Mouse (Mus musculus): Measurements from ENCODE around the gene Casd1. TPM values are rescaled to one million over a fixed set of nuclear protein-coding genes. Genes with fewer than 3 reads are reported as not detected.
"Not testable (repeated sequence)": the region's sequence is repeated elsewhere in the genome, so short reads cannot be mapped to it uniquely, and the experiment has no call there.

The Casd1 gene
- polyA plus RNA-seq, 1 experiment from 2014 or later = 26.8 TPM

DNA sequence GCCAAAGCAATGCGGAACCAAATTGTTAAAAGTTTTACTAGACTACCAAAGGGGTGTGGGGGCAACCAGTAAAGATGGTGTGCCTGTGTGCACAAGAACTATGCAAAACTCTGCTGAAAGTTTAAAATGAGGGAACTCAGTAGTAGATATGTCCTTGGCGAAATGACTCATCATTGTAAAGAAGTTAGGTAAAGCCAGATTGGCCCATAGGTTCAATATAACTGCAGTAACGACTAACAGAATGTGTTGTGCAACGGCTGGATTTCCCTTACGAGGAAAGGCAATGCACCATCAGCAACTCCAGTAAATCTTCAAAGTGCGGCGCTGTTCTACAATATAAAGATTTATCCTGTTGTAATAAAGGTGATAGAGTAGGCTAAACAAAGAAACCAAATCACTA, 11.8 kb downstream of the Casd1 start:
- Histone ChIP-seq H3K9ac (no peak overlapping the region), H3K4me1 (0 out of 2 replicates have a peak, but pooled peaks cover under 1% of the 10 kb centered on the region), H3K36me3 (peaks cover 11% of the 10 kb centered on the region), H3K27ac (replicated peaks) (no peak overlapping the region), H3K27me3 (no peaks in the 10 kb centered on the region), H3K9me3 (replicated peaks) (no peaks in the 10 kb centered on the region), H3K4me2 (replicated peaks) (no peak overlapping the region), H3K4me3 (replicated peaks) (no peak overlapping the region)
- ATAC-seq (ENCODE audit: insufficient number of reproducible peaks, low FRiP score, low TSS enrichment, low read depth) = no peak
- WGBS = 89% methylated on average over 7 of the region's 7 CpGs

DNA sequence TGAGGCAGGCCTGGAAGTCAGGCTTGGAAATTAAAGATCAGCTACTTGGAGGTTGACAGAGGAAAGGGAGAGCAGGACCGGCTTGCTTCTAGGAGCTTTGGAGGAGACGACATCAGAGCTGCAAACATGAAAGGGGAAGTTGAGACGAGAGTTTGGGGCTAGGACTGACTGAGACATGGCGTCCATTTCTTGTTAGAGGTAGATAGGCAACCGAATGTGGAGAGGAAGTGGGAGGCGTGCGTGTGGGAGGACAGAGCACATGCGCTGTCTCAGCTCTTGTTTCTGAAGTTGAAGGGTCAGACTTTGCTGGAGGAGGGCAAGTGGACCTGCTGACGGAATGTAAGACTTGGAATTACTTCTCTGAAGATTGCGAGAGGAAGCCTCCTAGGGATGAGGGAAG, 17.3 kb downstream of the Casd1 start:
- no peaks in the 10 kb centered on the region for H3K27me3 ChIP-seq
- peaks cover 16% of the 10 kb centered on the region for H3K36me3 ChIP-seq
- H3K27ac ChIP-seq (replicated peaks) = no peak overlapping the region
- no peak overlapping the region for H3K4me2 ChIP-seq (replicated peaks)
- no peaks in the 10 kb centered on the region for H3K9me3 ChIP-seq (replicated peaks)
- H3K4me1 ChIP-seq = no peaks in the 10 kb centered on the region
- no peak overlapping the region for H3K4me3 ChIP-seq (replicated peaks)
- no peak for ATAC-seq (ENCODE audit: insufficient number of reproducible peaks, low FRiP score, low TSS enrichment, low read depth)
- WGBS = 81% methylated on average over 10 of the region's 10 CpGs
- no peak overlapping the region for H3K9ac ChIP-seq

DNA sequence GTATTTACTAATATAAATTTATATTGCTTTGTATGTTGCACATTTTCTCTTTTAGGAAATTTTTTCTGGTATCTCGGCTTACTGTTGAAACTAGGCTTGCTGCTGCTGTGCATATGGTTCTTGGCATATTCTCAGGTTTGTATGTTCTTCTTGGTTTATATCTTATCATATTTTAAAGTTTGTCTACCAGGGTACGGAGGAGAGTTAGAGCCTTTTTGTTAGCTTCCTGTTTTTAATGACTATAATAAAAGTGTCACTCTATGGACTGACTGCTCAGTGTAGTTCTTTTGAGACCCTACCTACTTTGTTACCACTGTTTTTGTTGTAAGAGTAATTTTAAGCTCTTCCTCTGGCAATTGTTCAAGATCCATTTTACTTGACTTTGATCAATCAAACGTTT, 30.8 kb downstream of the Casd1 start:
- no peaks in the 10 kb centered on the region for H3K4me1 ChIP-seq
- H3K36me3 ChIP-seq = peaks cover 11% of the 10 kb centered on the region; the same call in 1 of the 2 replicates
- H3K4me3 ChIP-seq (replicated peaks) = no peak overlapping the region
- 61% methylated on average over 3 of the region's 3 CpGs for WGBS
- ATAC-seq (ENCODE audit: insufficient number of reproducible peaks, low FRiP score, low TSS enrichment, low read depth) = no peak
- H3K9me3 ChIP-seq (replicated peaks) = no peaks in the 10 kb centered on the region
- H3K27ac ChIP-seq (replicated peaks) = no peak overlapping the region
- no peak overlapping the region for H3K9ac ChIP-seq
- H3K27me3 ChIP-seq = no peaks in the 10 kb centered on the region
- no peak overlapping the region for H3K4me2 ChIP-seq (replicated peaks)

DNA sequence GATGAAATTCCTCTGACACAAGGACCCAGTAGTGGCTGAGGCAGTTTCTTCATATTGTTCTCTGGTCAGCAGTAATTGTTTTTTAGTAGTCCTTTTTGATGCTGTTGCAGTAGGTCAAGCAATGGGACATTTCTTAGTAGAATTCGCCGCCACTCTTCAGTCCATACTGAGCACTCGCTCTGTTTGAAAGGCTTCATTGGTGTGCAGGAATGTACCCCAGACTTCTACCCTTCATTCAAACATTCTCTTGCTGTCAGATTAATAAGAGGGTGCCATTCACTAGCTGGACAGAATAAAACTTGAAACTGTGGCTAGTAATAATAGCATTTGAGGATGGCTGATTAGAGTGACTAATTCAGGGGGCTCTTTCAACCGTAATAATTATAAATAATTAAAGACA, 32.5 kb downstream of the Casd1 start:
- ATAC-seq (ENCODE audit: insufficient number of reproducible peaks, low FRiP score, low TSS enrichment, low read depth) = no peak
- Histone ChIP-seq H3K27me3 (no peaks in the 10 kb centered on the region), H3K4me3 (replicated peaks) (no peak overlapping the region), H3K4me1 (no peaks in the 10 kb centered on the region), H3K4me2 (replicated peaks) (no peak overlapping the region), H3K9ac (no peak overlapping the region), H3K27ac (replicated peaks) (no peak overlapping the region), H3K9me3 (replicated peaks) (no peaks in the 10 kb centered on the region), H3K36me3 (peaks cover 18% of the 10 kb centered on the region; the same call in 1 of the 2 replicates)
- 79% methylated on average over 4 of the region's 4 CpGs for WGBS

DNA sequence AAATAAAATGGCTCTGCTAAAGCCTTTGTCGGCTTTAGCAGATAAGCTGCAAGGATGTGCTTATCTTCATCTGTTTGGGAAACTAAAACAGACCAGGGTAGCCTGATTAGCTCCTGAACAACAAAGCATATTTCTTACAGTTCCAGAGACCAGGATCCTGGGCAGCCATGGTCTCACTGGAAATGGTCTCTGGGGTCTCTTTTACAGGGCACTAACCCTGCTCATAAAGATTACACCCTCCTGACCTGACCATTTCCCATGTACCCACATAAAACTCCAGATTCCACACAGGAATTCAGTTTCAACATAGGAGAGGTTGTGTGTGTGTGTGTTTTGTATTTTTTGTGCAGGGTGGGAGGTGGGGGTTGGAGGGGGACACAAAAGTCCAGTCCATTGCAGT, 34.2 kb downstream of the Casd1 start:
- Histone ChIP-seq H3K4me3 (replicated peaks) (no peak overlapping the region), H3K4me2 (replicated peaks) (no peak overlapping the region), H3K27ac (replicated peaks) (no peak overlapping the region), H3K27me3 (no peaks in the 10 kb centered on the region), H3K36me3 (peaks cover 13% of the 10 kb centered on the region; the same call in 1 of the 2 replicates), H3K9me3 (replicated peaks) (no peaks in the 10 kb centered on the region), H3K4me1 (no peaks in the 10 kb centered on the region), H3K9ac (no peak overlapping the region)
- ATAC-seq (ENCODE audit: insufficient number of reproducible peaks, low FRiP score, low TSS enrichment, low read depth) = no peak
- WGBS = 83% methylated on average over 1 of the region's 1 CpGs

DNA sequence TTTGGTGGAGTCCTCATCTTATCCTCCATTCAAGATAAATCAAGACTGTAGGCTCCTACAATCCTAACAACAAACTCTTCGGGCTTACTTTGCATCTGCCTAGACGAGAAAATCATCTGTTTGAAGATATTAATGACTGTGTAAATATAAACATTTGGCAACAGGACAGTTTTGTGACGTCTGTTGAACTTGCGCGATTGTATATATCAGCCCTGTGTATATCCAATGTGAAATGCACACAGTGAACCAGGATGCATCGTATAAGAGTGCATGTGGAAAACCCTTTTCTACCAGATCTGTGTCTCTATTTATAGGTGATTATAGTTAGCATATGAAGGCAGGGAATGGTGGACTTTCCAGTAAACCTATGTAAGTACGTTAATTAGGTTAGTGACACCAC, 41.4 kb downstream of the Casd1 start:
- no peak for ATAC-seq (ENCODE audit: insufficient number of reproducible peaks, low FRiP score, low TSS enrichment, low read depth)
- no peaks in the 10 kb centered on the region for H3K9me3 ChIP-seq (replicated peaks)
- H3K4me1 ChIP-seq = no peaks in the 10 kb centered on the region
- no peak overlapping the region for H3K4me3 ChIP-seq (replicated peaks)
- WGBS = 88% methylated on average over 7 of the region's 7 CpGs
- H3K4me2 ChIP-seq (replicated peaks) = no peak overlapping the region
- no peak overlapping the region for H3K9ac ChIP-seq
- H3K27me3 ChIP-seq = no peaks in the 10 kb centered on the region
- no peak overlapping the region for H3K27ac ChIP-seq (replicated peaks)
- H3K36me3 ChIP-seq = peaks cover 20% of the 10 kb centered on the region; the same call in 1 of the 2 replicates

DNA sequence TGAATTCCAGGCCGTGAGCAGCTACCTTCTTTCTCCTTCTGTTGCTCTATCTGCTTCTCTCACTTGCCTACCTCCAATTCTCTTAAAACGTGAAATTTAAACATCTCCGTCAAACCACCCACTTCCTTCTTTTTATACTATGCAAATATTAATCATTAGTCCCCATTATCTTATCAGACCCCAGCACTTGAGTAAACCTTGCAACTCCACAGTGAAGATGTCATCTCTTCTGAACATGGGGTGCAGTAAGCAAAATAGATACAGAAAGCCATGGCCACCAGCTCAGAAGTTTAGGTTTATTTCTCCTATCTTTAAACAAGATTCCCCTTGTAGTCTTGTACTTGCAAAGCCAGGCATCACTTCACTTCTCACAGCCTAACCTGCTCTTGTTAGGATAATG, 46.7 kb downstream of the Casd1 start:
- Histone ChIP-seq H3K36me3 (0 out of 2 replicates have a peak, but pooled peaks cover 2% of the 10 kb centered on the region), H3K4me3 (replicated peaks) (no peak overlapping the region), H3K27ac (replicated peaks) (no peak overlapping the region), H3K4me2 (replicated peaks) (no peak overlapping the region), H3K27me3 (no peaks in the 10 kb centered on the region), H3K9me3 (replicated peaks) (no peaks in the 10 kb centered on the region), H3K9ac (no peak overlapping the region), H3K4me1 (no peaks in the 10 kb centered on the region)
- ATAC-seq (ENCODE audit: insufficient number of reproducible peaks, low FRiP score, low TSS enrichment, low read depth) = no peak
- 87% methylated on average over 3 of the region's 3 CpGs for WGBS

DNA sequence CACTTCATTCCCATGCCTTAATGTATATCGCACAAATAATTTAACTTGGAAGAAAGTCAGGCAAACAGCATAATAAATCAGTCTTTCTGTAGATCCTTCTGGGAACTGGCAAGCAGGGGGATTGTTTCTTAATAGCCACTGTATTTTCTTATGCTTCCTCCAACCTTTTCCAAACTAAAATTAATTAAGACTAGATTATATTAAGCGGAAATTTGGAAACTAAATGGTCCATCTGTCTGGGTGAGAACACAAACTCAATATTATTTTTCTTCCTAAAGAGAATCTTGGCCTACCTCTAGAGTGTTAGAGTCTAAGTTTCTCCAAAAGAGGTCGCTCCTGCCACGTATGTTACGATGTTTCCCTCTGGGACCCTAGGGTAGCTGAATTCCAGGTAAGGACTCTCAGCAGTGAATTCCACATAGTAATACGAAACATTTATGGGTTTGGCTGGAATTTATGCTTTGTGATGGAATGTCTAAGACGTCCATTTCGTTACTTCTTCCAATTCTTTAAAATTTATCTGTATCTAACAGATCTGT, 52.0 kb downstream of the Casd1 start:
- H3K27ac ChIP-seq (replicated peaks) = no peak overlapping the region
- WGBS = 70% methylated on average over 8 of the region's 8 CpGs
- ATAC-seq (ENCODE audit: insufficient number of reproducible peaks, low FRiP score, low TSS enrichment, low read depth) = no peak
- H3K4me3 ChIP-seq (replicated peaks) = no peak overlapping the region
- H3K4me1 ChIP-seq = no peaks in the 10 kb centered on the region
- H3K9me3 ChIP-seq (replicated peaks) = no peaks in the 10 kb centered on the region
- H3K9ac ChIP-seq = no peak overlapping the region
- H3K4me2 ChIP-seq (replicated peaks) = no peak overlapping the region
- H3K27me3 ChIP-seq = no peaks in the 10 kb centered on the region
- H3K36me3 ChIP-seq = no peaks in the 10 kb centered on the region

DNA sequence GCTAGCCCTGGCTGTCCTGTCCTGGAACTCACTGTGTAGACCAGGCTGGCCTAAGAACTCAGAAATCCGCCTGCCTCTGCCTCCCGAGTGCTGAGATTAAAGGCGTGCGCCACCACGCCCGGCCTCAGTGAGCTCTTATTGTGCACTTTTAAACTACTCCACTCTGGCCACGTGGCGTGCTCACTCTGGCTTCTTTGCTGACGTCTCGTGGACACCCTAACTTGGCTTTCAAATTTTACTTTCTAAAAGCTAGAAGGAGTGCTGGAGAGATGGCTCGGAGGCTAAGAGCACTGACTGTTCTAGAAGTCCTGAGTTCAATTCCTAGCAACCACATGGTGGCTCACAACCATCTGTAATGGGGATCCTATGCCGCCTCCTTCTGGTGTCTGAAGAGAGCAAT, 53.1 kb downstream of the Casd1 start:
- H3K36me3 ChIP-seq; ATAC-seq (ENCODE audit: insufficient number of reproducible peaks, low FRiP score, low TSS enrichment, low read depth): not testable (repeated sequence)
- WGBS = 95% methylated on average over 12 of the region's 12 CpGs

DNA sequence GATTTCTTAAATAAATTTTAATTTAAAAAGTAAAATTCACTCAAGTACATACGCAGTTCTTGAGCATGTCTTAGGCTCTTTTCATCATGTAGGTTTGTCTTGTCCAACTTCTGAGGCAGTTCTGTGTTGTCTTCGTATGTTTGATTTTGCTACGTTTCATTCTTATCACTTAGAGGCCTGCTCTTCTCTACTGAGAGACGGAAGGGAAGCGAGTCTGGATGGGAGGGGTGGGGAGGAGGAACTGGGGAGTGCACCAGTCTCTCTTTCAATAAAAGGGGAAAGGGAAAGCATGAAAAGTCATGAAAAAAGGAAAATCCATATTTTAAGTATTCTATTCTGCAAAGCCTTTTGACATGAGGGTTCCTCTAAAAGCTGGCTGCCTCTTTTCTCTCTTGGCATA, 54.8 kb downstream of the Casd1 start:
- Histone ChIP-seq H3K27me3 (no peaks in the 10 kb centered on the region), H3K4me2 (replicated peaks) (no peak overlapping the region), H3K4me3 (replicated peaks) (no peak overlapping the region), H3K9me3 (replicated peaks) (no peaks in the 10 kb centered on the region), H3K36me3 (no peaks in the 10 kb centered on the region), H3K27ac (replicated peaks) (no peak overlapping the region), H3K4me1 (no peaks in the 10 kb centered on the region), H3K9ac (no peak overlapping the region)
- 56% methylated on average over 5 of the region's 5 CpGs for WGBS
- ATAC-seq (ENCODE audit: insufficient number of reproducible peaks, low FRiP score, low TSS enrichment, low read depth) = no peak

More for the DNA sequence above, 53.1 kb downstream of the Casd1 start:
- not testable (repeated sequence) for H3K27ac ChIP-seq (replicated peaks); H3K4me3 ChIP-seq (replicated peaks); H3K4me1 ChIP-seq; H3K4me2 ChIP-seq (replicated peaks); H3K9me3 ChIP-seq (replicated peaks); H3K9ac ChIP-seq; H3K27me3 ChIP-seq

DNA sequence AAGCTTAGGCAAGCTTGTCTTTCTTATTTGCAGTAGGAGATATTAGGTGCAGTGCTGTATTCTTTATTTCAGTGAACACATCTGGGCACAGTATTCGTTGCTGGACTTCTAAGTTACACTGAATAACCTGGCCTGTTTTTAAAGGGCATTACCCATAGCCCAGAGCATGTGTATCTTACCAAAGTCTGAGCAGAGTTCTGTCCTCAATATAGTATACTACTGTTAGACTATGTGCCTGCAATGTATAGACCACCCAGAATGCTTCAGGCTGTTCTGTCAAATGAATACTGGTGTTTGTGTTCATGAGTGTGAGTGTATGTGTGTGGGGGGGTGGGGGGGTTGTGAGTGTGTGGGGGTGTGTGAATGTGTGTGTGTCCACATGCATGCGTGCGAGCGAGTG, 55.3 kb downstream of the Casd1 start:
- no peaks in the 10 kb centered on the region for H3K4me1 ChIP-seq
- WGBS = 81% methylated on average over 4 of the region's 4 CpGs
- no peak overlapping the region for H3K4me2 ChIP-seq (replicated peaks)
- no peaks in the 10 kb centered on the region for H3K36me3 ChIP-seq
- no peak overlapping the region for H3K27ac ChIP-seq (replicated peaks)
- no peak overlapping the region for H3K4me3 ChIP-seq (replicated peaks)
- H3K9ac ChIP-seq = no peak overlapping the region
- no peaks in the 10 kb centered on the region for H3K9me3 ChIP-seq (replicated peaks)
- no peaks in the 10 kb centered on the region for H3K27me3 ChIP-seq
- ATAC-seq (ENCODE audit: insufficient number of reproducible peaks, low FRiP score, low TSS enrichment, low read depth) = no peak

DNA sequence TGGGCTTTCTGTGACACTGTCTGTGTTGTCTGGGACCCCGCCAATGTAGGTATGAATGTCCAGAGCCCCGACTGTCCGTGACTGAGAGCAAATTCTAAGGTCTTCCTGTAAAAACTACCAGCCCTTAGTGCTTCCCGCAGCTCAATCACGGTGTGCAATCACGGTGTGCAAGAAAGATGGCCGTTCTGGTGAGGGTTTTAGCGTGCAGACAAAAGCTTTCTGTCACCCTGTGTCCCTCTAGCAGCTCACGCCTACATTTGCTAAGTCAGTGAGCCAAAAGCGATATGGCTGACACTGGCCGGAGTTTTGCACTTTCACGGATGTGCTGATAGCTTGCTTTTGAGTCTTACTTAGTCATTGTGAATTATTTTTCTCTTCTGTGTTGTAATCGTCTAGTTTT, 58.2 kb downstream of the Casd1 start:
- H3K4me1 ChIP-seq = no peaks in the 10 kb centered on the region
- H3K4me3 ChIP-seq (replicated peaks) = no peak overlapping the region
- H3K9me3 ChIP-seq (replicated peaks) = no peaks in the 10 kb centered on the region
- 83% methylated on average over 13 of the region's 13 CpGs for WGBS
- no peak overlapping the region for H3K9ac ChIP-seq
- H3K4me2 ChIP-seq (replicated peaks) = no peak overlapping the region
- no peak overlapping the region for H3K27ac ChIP-seq (replicated peaks)
- H3K36me3 ChIP-seq = no peaks in the 10 kb centered on the region
- ATAC-seq (ENCODE audit: insufficient number of reproducible peaks, low FRiP score, low TSS enrichment, low read depth) = no peak
- no peaks in the 10 kb centered on the region for H3K27me3 ChIP-seq

Measured in embryonic facial prominence, embryonic 15.5 days (tissue).